Mouse (Mus musculus) cerebellum, adult 2 months (tissue): ENCODE measurements at regions not wholly inside any gene's neighbourhood (a gene's known extent, or its start where the extent isn't known, plus 50 kb on each side); places are given as distances from the start of the nearest gene placed in this dataset.

Experiments
- CTCF ChIP-seq: fragments of 200-500 bp; IDR thresholded peaks from 2 replicates; pipeline ENCODE4 v1.5.1; 2011; ENCODE audit warnings: low read depth, mild to moderate bottlenecking, control low read depth, low read length, moderate library complexity, borderline replicate concordance; ENCODE audit not compliant: insufficient read depth
- POLR2A ChIP-seq: fragments of 200-500 bp; IDR thresholded peaks from 2 replicates; pipeline ENCODE4 v1.6.1; 2011; ENCODE audit warnings: low read length, control low read depth, borderline replicate concordance; ENCODE audit not compliant: insufficient read depth

GRCm38 (mm10) chr10:117897766-117898165 lies 51.9 kb upstream of the Rap1b start:
- TF ChIP-seq POLR2A (no peak), CTCF (no peak)
